ENCODE assay signal across 26 mouse cellular contexts in genomic region chr11:63294476-63294875, GRCm38 (mm10).
"Had no signal": no experiment of that assay in that cellular context is flagged by ENCODE, and none has a peak within 500 bp of the region (broad histone marks: within the 10 kb centered on the region; RNA-seq: fewer than 3 reads in every experiment).

No protein-coding gene starts in this region.

- H3K4me2 ChIP-seq: heart, embryonic 12.5 days; hindbrain, embryonic 12.5 days; hindbrain, embryonic 14.5 days; intestine, embryonic 15.5 days; limb, embryonic 13.5 days; limb, embryonic 15.5 days; liver, embryonic 12.5 days had no signal

- H3K9ac ChIP-seq: heart, embryonic 12.5 days; hindbrain, embryonic 12.5 days; hindbrain, embryonic 14.5 days; intestine, embryonic 15.5 days; limb, embryonic 13.5 days; limb, embryonic 15.5 days; liver, embryonic 12.5 days; liver, embryonic 14.5 days had no signal

- H3K27ac ChIP-seq: gastrocnemius, adult 2 months; heart, embryonic 10.5 days; hindbrain, embryonic 10.5 days; hindbrain, embryonic 12.5 days; hindbrain, embryonic 14.5 days; intestine, embryonic 15.5 days; layer of hippocampus, adult 2 months; limb, embryonic 13.5 days; limb, embryonic 15.5 days; liver, embryonic 12.5 days; liver, embryonic 14.5 days had no signal

- H3K36me3 ChIP-seq: heart, embryonic 10.5 days; heart, embryonic 12.5 days; hindbrain, embryonic 10.5 days; hindbrain, embryonic 12.5 days; intestine, embryonic 15.5 days; limb, embryonic 13.5 days; limb, embryonic 15.5 days; liver, embryonic 12.5 days had no signal

- DNase-seq: gastrocnemius, adult 2 months; gastrocnemius, postnatal 10 days; gastrocnemius, postnatal 25 days; heart, adult 18-20 months; heart, postnatal 10 days; heart, postnatal 4 days; kidney, adult 18-20 months; kidney, adult 8-10 months; kidney, postnatal 10 days; kidney, postnatal 25 days; kidney, postnatal 4 days; left cerebral cortex, postnatal 4 days had no signal

- H3K4me1 ChIP-seq: heart, embryonic 10.5 days; intestine, embryonic 15.5 days; limb, embryonic 13.5 days; limb, embryonic 15.5 days; liver, embryonic 12.5 days had no signal

- H3K27me3 ChIP-seq: heart, embryonic 12.5 days; hindbrain, embryonic 12.5 days; intestine, embryonic 15.5 days; limb, embryonic 13.5 days; limb, embryonic 15.5 days; liver, embryonic 12.5 days had no signal

- H3K4me3 ChIP-seq: gastrocnemius, adult 2 months; heart, embryonic 10.5 days; heart, embryonic 12.5 days; hindbrain, embryonic 10.5 days; hindbrain, embryonic 12.5 days; intestine, embryonic 15.5 days; layer of hippocampus, adult 2 months; limb, embryonic 13.5 days; limb, embryonic 15.5 days; liver, embryonic 12.5 days had no signal

- H3K9me3 ChIP-seq: heart, embryonic 10.5 days; heart, embryonic 12.5 days; hindbrain, embryonic 10.5 days; hindbrain, embryonic 12.5 days; intestine, embryonic 15.5 days; limb, embryonic 13.5 days; limb, embryonic 15.5 days; liver, embryonic 12.5 days had no signal

- ATAC-seq: hindbrain, embryonic 16.5 days; inflammation-experienced regulatory T-cells, adult 6 months; intestine, embryonic 15.5 days; intestine, postnatal 0 days; liver, embryonic 12.5 days had no signal
